Mouse (Mus musculus) kidney, postnatal 25 days (tissue): ENCODE results near the gene Dnajb8.

Experiments
- DNase-seq, 2 experiments: peaks; one replicate each; pipeline ENCODE4 v3.0.0; 2021; ENCODE audit warnings: mixed read lengths in 2 of 2

The Dnajb8 gene

DNA sequence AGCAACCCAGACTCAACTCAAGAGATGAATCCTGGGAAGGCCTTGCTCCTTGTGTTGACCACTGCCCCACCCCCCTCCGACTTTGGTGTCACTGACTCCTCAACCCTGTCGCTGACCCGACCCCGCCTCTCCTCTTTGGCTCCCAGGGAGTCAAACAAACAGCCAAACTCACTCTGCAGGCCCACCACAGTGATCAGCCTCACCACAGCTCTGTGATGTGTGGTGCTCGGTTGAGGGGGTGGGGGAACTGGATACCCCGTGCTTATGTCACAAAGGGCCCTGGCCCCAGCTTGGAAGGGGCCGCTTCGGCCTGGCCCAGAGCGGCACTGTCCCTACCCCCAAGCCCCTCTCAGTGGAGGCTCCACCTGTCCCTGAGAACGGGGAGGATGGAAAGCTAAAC, at the start of gene Dnajb8:
Gene Dnajb8 (plus strand): TSS at position 301 of the 400 bp plus-strand sequence.
- DNase-seq, result no peak

DNA sequence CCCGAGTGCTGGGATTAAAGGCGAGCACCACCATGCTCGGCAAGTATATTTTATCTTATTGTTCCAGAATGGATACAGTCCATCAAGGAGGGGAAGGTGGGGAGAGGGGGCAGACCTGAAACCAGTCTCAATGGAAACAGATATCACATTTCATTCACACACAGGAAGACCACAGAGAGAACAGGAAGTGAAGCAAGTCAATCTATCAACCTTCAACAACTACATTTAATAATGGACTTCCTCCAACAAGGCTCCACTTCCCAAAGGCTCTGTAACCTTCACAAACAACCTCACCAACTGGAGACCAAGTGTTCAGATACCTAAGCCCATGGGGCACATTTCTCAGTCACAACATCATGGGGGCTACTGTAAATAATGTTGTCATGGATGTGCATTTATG, 47.9 kb upstream of the Dnajb8 start:
- DNase-seq, result no peak

DNA sequence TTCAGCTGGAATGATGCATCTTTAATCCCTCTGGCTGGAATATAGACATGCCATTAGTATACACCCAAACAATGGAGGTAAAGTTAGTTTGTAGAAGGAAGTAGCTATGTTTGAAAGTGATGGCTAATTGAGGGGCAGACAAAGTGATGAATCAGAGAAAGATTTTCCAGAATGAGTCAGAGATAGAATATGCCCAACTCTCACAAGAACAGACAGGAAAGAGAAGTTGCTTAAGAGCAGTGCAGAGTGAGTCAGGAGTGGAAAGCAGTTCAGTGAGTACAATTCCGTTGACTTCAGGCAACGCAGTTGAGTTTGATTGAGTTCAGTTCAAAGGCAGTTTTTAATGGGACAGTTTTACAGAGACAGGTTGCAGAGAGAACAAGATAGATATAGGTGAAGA, 47.4 kb upstream of the Dnajb8 start:
- DNase-seq, result no peak

DNA sequence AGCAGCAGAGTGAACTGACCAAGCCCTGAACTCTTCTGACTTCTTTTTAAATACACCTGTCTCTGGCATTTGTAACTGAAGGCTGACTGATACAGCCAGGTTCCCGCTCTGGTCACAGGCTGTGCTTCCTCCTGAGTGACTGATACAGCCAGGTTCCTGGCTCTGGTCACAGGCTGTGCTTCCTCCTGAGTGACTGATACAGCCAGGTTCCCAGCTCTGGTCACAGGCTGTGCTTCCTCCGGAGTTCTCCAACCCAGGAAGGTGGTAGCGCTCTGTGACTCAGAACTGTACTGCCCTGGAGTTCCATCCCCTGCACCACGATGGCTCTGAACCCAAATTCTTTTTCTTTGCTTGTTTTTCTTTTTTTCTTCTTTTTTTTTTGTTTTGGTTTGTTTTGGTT, 37.4 kb upstream of the Dnajb8 start:
- DNase-seq, result no peak

GRCm38 (mm10) chr6:88188148-88188547, 33.9 kb upstream of the Dnajb8 start:
- DNase-seq, result no peak

DNA sequence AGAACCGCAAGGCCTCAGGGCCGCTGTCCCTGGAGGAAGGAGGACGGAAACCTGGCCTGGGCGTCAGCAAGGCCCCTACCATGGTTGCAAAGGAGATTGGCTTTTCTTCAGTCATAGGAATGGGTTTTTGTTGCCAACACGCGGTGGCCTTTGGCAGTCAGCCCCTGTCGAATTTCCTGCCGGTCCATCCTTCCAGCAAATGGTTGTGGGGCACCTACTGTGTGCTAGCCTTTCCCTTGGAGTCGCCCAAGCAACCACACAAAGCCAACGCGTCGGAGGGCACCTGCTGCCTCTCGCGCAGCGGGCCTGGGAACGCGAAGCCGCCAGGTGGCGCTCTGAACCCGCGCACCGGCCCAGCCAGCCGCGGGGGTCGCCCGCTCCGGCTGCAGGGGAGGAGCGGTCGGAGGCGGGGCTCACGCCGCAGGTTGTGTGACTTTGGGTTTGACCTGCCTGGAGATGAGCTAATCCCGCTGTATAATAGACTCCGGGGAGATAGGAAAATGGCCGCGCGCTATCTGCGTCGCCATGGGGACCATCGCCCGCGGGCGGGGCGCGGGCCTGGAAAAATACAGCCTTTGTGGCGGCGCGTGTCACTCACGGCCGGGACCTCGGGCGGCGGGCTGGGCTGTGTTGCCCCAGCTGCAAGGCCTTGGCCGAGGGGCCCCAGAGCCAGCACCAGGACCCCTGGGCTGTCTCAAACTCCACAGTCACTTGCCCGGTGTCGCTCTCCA, 32.6 kb upstream of the Dnajb8 start:
- peak; percentile 73 to 76 for DNase-seq

DNA sequence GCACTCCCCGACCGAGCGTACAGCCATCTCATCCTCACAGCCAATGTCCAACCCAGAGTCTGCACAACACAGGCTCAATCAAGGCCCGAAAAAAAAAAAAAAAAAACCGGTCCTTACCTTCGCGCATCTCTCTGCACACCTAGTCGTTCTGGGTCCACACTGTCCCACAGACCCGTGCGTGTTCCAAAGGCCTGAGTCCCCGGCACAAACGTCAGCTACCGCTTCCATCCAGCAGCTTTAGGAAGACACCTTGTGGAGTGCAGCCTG, 32.1 kb upstream of the Dnajb8 start:
- DNase-seq, result no peak

GRCm38 (mm10) chr6:88190310-88191023, 31.6 kb upstream of the Dnajb8 start:
- DNase-seq, result no peak

DNA sequence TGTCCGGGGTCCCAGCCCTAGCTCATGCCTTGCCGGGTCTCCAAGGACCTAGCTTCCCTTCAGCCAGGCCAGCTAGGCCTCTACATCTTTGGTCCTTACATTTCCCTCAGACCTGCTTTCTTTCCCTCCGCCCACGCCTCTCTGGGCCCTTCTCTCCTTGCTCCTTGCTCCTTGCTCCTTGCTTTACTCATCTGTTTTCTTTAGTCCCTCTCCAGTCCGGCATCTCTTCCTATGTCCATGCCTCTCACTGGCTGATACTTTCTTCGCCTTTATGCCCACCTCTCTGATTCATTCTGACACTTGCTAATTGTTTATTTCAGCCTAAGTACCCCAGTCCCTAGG, 31.1 kb upstream of the Dnajb8 start:
- DNase-seq, result no peak

DNA sequence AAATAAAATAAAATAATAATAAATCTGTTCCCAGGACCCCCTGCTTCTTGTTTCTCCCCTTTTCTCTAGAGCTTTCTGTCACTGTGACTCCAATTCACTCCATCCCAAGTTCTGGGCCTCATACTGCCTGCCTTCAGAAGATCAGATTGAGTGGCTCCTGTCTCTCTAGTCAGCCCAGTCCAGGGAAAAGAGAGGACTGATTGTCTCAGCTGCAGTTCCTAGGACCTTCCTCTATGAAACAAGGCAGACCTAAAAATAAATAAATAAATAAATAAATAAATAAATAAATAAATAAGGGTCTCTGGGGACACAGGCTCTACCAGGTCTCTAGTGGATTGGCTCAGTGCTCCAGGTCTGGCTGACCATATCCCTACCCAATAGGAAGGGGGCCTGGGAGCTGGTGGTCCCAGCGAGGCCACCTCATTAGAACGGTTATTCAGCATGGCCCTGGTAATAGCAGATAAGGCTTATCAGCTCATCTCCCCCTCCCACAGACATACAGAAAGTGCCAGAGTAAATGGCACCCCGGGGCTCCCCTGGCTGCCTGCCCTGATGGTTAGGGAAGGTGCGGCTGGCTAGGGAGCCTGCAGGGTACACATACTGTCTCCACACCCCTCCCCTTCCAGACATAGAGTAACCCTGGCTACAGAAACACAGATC, 30.5 kb upstream of the Dnajb8 start:
- no peak for DNase-seq

DNA sequence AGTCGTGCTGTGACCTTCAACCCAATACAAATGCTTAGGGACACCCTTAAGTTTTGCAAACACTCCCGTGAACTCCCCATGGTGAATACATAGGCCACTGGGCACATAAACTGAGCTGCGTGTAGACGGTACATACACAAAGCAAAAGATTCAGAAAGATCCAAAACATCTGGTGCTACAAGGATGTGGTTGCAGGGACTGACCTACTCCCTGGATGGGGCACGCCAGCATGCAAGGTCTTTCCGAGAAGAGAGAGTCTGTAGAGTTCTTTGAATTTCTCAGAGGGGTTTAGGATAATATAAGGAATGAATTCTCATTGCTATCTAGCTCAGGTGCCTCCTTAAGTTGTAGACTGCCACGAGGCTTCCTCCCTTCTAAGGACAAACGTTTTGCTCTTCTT, 29.3 kb upstream of the Dnajb8 start:
- DNase-seq, result no peak

GRCm38 (mm10) chr6:88193433-88194052, 28.5 kb upstream of the Dnajb8 start, which contains the start of gene Gata2:
Gene Gata2 (plus strand): TSS chr6:88193891.
- DNase-seq, result peak; percentile 58 to 71

- DNase-seq, result no peak
Observed at GRCm38 (mm10) chr6:88194053-88194977, 27.8 kb upstream of the Dnajb8 start.

- DNase-seq, result no peak
Observed at GRCm38 (mm10) chr6:88194978-88195325, 27.1 kb upstream of the Dnajb8 start.

GRCm38 (mm10) chr6:88196054-88196732, 25.9 kb upstream of the Dnajb8 start:
- DNase-seq, result no peak

GRCm38 (mm10) chr6:88196733-88197312, 25.2 kb upstream of the Dnajb8 start:
- DNase-seq, result no peak

DNA sequence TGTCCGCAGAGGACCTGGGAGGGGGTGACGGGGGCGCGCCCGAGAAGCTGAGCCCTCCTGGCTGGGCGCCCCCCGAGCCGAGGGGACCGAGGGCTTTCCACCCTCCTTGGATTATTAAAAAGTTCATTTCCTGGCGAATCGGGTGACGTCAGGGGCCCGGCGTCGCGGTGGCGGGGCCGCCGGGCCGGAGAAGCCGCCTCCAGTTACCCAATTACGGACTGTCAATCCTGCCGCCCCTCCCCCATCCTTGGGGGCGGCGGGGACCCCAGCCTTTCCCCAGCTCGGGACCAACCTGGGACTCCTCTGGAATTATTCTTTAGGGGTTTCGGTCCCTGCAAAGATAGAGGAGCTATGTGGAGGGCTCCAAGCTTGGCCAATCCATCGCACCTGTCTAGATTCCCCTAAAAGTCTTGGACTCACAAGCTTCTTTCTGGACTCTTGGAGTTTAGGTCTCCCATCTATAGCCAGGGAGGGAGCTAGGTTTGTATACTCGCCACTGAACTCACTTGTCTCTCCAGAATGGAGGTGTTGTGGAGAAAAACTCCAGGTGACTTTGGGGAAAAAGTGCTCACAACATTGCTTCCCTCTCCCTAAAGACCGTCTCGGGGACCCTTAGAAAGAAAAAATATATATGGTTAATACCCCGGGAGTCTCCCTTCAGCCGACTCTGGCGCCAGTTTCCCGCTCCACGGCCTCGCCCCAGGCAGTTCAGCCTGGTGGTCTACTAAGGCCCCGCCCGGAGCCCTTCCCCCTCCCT, 24.6 kb upstream of the Dnajb8 start:
- peak in 1 of 2 experiments; percentile 31 for DNase-seq

GRCm38 (mm10) chr6:88198070-88198940, 23.8 kb upstream of the Dnajb8 start:
- DNase-seq, result peak; percentile 87 to 94

GRCm38 (mm10) chr6:88199001-88199717, 22.9 kb upstream of the Dnajb8 start:
- peak in 1 of 2 experiments; percentile 27 for DNase-seq
